Mouse (Mus musculus) liver (tissue): ENCODE data around the gene Gpd1.
"Not testable (repeated sequence)": the region's sequence is repeated elsewhere in the genome, so short reads cannot be mapped to it uniquely, and the experiment has no call there.

Experiments
- DNase-seq: peaks from one replicate; pipeline ENCODE4 v3.0.0-alpha.2; 2020; ENCODE audit warnings: mixed read lengths

Gene Gpd1

DNA sequence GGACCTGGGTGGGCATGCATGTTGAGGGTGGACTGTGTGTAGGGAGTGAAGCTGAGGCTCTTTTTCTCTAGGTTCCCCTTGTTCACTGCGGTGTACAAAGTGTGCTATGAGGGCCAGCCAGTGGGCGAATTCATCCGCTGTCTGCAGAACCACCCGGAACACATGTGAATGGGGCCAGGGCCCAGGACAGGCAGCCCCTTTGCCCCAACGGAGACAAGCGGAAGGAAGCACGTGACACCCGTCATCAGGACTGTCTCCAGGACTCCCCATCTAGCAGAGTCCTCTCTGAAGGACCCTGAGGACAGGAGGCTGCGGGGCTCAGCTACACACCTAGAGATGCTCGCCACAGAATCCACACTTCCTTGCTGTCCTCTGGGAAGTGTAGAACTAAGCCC is 5.8 kb downstream of the Gpd1 start:
- DNase-seq: no peak

DNA sequence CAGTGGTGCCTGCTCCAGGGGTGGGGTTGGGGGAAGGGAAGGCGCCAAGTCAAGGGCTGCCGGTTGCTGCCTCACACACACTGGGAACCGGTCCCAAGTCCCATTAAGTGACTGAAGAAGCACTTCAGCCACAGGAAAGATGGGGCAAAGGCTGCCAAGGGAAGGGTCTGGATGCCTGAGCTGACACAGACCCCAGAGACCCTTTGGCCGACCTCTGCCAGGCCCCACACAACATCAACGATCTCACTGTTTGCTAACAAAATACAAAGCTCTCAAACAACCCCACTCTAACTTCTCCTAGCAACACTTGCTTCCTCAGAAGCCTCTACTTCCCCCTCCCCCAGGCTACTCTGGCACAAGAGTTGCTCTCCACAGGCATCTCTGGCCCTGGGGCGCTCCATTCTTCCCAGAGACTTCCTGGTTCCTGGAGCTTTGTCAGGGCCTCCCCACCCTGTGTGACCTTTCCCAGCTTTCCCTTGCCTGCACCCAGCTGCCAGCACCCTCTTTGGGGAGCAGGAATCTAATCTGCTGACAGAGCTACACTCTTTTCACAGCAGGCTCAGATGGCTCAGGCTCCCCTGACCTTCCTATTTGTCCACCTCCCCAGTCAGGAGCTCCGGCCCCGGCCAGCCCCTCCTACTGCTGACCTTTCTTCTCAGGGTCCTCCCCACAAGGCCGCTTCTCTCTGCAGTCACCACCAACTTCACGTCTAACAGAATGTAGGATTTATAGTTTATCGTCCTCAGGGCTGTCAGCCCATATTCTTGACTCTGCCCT is 6.4 kb downstream of the Gpd1 start:
- peak; percentile 57 for DNase-seq

DNA sequence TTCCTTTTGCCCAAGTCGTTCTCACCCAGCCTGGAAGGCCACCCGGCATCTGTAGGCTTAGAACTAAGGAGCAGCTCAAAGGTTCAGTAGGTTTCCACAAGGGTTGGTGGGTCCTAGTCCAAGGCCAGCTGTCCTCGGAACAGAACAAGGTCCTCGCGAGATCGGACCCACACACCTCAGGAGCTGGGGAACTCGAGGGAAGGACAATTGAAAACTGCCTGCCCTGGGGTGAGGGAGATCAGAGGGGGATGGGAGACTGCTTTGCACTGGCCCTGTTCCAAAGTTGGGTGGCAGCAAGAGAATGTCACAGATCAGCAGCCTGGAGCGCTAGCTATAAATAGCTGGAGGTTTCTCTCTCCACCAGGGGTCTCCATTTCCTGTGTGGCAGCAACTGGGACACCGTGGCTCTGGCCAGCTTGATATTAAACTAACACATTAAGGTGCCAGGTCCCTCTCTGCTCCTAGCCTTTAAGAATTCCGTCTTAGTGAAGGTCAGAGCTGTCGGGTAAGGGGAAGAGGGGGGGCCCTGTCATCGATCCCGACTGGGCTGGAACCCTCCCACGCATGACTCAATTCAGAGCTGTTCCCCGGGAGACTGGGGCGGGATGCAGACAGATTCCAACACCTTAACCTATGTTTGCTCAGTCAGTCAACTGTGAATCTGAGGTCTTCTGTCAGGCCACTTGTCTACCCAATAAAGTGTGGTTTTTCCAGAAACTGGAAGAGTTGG is 7.1 kb downstream of the Gpd1 start:
- peak; percentile 68 for DNase-seq

DNA sequence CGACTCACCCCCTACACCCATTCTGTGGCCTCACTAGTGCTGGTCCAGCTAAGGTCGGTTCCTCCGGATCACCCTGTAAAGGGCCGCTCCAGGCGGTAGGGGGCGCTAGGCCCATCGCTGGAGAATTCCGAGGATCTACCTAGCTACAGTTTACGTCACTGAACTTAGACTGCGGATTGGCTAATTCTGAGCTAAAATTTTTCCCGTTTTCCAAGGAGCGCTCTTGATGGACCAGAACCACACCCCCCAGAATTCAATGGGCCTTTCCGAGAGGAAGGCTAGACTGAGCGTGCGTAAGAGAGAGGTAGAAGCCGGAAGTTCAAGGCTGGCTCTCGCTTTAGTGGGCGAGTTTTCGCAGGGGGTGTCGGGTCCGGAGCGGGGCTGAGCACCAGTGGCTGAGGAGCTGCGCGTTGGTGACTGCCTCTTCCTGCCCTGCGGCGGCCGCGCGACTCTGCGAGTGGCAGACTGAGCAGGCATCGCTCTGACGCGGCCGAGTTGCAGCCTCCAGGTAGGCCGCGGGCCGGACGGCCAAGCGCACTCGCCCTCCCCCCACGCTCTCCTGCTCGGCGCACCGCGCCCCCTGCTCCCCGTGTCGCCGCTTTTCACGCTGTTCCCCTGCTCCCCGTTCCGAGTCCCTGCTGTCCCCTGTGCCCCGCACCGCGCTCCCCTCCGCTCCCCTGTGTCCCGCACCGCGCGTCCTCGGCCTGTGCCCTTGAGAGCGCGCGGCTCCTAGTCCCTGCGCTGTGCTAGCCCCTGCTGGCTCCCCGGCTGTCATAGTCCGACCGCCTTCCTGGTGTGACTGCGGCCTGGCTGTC is 8.2 kb downstream of the Gpd1 start, which contains the start of gene Cox14:
Gene Cox14 (plus strand): TSS at position 278 of the 815 bp plus-strand sequence.
- DNase-seq: peak; percentile 92

DNA sequence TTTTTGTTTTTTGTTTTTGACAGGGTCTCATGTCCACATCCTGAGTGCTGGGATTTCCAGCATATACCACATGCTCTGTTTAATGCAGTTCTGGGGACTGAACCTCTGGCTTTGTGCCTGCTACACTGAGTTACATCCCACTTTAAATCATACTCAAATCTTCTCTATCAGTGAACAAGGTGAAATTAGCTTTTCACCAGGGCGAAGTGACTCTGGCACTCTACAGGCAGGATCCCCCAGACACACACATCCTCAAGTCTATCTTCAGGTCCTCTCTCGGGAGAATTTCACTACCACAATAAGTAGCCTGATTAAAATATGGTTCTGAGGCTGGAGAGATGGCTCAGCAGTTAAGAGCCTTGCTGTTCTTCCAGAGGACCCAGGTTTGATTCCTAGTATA is 9.2 kb downstream of the Gpd1 start:
- DNase-seq: no peak

DNA sequence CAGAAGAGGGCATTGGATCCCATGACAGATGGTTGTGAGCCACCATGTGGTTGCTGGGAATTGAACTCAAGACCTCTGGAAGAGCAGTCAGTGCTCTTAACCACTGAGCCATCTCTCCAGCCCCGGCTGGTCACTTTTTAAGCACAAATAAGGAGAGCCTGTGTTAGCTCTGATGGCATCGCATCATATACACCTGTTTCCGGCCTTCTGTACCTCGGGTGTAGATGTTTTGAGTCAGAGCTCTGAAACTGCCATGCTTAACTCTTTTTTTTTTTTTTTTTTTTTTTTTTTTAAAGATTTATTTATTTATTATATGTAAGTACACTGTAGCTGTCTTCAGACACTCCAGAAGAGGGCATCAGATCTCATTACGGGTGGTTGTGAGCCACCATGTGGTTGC is 9.7 kb downstream of the Gpd1 start:
- DNase-seq: not testable (repeated sequence)

DNA sequence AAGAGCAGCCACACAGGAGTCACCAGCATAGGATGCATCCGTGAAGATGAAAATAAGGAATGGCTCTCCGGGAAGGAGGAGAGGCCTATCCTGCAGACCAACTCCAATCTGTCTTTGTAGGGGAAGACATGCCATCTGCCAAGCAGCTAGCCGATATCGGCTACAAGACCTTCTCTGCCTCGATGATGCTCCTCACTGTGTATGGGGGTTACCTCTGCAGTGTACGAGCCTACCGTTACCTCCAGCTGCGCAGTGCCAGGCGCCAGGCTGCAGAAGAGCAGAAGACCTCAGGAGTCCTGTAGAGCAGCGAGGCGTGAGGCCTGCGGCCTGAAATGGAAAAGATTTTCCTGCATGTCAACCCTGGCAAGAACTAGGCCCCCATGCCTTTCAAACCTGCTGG is 10.2 kb downstream of the Gpd1 start:
- no peak for DNase-seq

DNA sequence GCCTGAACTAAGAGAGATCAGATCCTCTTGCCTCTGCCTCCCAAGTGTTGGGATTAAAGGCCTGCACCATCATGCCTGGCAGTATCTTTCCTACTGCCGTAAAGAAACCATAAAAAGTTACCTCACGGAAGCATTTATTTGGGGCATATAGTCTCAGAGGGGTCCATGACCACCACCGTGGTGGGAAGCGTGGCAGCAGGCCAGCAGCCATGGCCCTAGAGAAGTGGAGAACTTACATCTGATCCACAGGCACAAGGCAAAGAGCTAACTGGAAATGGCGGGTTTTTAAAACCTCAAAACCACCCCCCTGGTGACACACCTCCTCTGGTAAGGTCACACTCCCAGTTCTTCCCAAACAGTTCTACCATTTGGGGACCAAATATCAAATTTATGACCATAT is 10.9 kb downstream of the Gpd1 start:
- no peak for DNase-seq

DNA sequence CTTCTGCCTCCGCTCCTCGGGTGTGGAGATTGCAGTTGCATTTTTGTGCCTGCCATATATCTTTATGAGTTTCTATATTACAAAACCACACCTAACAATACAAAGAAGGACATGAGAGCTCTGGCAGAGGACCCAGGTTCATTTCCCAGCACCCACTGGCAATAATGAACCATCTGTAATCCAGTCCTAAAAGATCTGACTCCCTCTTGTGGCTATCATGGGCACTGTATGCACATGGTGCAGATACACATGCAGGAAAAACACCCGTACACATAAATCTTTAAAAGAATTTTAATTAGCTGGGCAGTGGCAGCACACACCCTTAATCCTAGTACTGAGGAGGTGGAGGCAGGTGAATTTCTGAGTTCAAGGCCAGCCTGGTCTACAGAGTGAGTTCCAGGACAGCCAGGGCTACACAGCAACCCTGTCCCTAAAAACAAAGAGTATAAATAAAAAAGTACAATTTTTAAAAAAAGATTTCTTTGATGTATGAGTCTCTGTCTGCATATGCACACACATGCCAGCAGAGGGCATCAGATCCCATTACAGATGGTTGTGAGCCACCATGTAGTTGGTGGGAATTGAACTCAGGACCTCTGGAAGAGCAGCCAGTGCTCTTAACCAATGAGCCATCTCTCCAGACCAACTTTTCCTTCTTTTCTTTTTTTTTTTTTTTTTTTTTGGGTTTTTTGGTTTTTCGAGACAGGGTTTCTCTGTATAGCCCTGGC is 11.9 kb downstream of the Gpd1 start:
- no peak for DNase-seq

DNA sequence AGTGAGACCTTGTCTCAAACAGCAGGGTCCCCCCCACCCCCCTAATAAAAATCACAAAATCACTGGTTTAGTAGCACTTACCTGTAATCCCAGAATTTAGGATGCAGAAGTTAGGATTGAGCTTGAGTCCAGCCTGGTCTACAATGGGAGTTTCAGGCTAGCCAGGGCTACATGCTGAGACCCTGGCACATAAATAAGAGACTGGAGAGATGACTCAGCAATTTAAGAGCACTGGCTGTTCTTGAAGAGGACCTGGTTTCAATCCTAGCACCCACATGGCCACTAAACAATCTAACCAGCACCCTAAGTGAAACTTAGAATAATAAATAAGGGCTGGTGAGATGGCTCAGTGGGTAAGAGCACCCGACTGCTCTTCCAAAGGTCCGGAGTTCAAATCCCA is 13.9 kb downstream of the Gpd1 start:
- DNase-seq: no peak

DNA sequence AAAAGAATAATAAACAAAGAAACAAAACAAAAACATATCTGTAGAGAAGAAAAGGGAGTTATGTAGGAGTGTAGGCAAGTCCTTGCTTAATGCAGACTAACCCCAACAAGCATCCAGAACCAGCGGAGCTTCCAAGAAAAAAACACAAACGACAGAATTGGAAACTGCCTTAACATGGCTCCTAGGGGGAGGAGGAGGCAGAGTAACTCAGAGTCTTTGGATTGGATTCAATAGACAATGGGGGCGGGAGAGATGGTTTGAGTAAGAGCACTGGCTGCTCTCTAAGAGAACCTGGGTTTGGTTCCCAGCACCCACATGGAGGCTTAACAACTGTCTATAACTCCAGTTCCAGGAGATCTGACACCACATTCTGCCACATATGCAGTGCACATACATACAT is 14.4 kb downstream of the Gpd1 start:
- no peak for DNase-seq

DNA sequence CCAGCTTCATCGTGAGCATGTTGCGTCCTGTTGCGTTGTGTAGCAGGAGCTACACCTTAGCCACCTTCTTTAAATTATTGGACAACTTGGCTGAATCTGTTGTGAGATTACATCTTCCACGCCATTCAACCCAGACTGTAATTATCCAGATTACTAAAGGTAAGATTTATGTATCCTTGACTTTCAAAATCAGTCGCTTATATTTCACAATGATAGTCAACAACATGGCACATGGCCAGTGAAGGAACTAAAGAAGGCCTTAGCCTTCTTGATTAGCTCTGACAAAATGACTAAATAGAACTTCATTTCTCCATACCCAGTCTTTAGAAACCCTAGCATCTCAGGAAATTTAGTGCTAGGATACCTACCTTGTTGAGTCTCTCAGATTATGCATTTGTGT is 15.9 kb downstream of the Gpd1 start:
- no peak for DNase-seq

DNA sequence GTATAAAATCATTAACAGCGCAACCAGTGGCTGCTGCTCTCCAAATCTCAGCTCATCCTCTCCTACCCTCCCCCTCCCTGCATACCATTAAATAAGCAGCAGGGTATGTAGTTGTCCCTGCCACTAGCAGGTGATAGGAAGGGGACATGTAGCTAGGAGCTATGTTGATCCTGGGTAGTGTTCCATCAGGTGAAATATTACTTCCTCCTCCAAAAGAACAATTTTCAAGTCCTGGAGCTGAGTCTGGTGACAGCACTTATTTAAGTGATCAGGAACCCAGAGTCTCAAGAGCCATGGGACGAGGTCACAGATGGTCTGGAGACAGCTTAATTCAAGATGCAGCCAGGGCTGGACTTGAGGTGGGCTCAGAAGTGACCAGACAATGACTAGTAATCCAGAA is 18.3 kb downstream of the Gpd1 start:
- no peak for DNase-seq

DNA sequence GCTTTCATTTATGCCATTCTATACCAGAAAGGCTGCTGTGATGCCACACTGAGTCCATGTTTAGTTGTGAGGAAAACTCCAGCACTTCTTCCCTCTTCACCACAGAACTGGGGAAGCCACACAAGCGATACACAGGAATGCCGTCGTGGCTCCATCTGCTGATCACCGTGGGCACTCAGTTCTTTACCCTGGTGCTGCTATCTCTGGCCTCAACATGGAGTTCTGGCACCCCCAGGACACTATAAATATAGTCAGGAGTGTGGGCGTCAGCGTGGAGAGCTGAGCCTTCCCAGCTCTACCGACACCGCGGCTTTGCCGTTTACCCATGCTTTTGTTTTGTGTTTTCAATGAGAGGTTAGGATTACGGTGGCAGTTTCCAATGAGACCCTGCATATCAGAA is 19.4 kb downstream of the Gpd1 start:
- DNase-seq: no peak

DNA sequence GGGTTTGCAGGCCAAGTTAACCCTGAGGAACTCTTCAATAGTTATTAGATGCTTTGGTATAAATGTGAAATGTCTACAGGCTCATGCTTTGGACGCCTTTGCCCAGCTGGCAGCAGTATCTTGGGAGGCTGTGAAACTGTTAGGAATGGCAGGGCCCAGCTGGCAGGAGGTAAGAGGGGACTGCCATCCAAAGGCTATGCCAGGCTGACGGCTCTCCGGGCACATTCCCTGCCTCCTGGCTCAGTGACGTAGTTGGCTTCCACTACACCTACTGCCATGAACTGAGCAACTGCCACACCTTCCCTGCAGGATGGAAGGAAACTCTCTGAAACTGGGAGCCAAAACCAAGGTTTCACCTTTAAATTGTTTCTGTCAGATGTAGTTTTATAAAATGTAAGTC is 22.9 kb downstream of the Gpd1 start:
- DNase-seq: no peak

DNA sequence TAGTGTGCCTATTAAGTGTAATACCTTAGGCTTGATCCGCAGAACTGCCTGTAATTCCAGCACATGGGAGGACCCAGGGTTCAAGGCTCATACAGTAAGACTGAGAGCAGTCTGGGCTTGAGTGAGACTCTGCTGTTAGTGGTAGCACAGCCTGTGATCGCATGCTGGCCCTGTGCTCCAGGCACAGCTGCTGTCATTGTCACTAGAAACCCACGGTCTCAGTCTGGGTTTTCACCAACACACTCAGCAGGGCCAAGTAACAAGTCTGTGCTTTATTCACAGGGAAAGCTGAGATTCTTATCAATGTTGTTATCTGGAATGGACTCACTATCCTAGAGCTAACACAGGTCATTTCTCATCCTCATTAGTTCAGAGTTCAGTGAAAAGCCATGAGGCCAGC is 36.9 kb downstream of the Gpd1 start:
- no peak for DNase-seq

DNA sequence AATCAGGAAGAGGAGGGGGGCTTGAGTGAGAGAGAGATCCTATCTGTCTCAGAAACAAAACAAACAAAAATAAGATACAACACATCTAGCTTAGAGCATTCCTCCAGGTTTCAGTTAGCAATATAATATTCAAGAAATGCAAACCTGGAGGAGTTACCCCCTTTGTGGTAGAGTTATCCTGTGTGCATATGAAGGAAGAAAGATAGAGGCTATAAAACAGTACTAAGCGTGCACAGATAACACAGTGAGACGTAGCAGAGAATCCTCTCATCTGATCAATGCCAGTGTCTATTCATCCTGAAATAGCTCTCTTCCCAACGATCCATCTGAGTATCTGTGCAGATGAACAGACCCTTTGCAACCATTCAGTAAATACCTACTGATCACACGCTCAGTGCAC is 50.2 kb downstream of the Gpd1 start:
- DNase-seq: no peak

DNA sequence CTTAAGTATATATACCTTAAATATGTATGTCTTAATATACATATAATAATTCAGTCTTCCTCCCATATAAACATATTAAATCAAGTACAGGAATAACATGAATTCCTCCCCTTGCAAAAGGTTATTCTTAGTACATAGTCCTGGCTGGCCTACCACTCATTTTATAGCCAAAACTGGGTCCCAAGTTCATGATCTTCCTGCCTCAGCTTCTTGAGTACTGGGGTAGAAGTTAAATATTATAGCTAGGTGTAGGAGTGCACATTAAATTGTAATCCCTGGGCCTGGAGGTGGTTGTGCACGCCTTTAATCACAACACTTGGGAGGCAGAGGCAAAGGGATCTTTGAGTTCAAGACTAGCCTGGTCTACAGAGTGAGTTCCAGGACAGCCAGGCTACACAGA is 51.4 kb downstream of the Gpd1 start:
- DNase-seq: no peak

DNA sequence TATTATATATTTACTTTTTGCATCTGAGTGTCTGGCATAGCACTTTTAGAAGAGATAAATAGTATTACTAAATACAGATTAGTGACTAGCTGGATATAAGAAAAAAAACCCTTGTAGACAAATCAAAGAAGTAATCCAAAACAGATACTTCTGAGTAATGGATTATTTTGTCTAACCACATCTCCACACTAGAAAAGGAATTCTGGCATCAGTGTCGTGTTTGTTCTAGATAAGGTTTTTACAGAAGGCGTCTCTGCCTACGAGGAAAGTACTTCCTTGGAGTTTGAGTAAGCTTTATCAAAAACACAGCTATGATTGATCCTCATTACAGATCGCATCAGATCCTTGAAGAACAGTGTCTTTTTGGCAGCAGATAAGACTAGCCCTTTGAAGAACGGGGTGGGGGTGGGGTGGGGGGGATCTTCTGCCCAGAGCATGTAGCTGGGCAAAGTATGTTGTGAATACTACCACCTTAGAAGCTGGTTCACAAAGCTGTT is 53.7 kb downstream of the Gpd1 start:
- no peak for DNase-seq

DNA sequence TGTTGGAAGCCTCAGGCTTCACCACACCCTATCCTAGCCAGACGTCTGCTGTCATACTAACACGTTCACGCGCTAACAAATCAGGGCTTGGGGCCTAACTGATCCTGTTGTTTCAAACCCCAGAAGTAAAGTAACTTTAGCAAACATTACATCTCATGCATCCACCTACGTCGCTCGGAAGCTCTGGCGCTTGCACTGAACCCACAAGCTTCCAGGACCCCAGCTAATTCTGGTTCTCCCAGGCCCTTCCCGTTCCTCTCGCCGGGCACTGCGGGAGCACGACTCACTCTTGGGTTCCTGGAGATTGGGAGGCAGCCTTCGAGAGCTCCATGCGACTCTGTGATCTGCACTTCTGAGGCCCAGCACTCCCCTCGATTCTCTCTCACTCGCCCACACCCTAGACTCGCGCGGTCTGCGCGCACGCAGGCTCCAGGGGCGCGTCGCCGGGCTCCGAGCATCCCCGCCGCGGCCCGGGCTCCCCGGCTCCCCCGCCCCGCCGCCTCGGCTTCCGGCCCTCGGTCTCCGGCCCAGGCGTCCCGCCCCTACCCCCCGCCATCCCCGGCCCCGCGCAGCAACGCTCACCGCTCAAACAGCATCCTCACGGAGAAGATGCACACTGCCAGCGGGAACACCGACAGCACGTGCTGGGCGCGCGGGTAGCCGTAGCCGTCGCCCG is 54.4 kb downstream of the Gpd1 start:
- no peak for DNase-seq

DNA sequence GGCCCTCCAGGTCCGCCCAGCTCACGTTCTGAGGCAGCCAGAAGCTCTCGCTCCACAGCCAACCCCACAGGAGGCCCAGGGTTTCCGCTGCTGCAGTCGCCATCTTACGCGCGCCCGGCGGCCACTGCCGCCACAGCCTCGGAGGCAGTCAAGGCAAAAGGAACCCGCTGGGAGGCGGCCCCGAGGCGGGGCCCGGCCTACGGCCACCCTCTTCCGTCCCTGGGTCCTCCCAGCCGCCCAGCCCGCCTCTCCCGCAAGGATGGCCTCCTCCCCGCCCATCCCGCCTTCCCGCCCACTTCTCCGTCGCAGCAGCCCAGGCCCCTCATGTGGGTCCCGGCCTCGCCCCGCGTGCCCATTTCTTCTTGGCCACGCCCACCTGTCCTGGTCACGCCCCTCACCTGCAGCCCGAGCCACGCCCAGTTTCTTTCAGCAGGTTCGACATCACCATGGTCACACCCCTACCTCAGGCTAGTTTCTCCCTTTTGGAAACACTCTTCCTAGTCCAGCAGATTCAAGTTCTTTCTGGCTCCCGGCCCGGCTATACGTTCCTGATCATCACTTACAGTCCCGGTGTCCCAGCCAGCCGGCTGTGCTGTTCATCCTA is 55.1 kb downstream of the Gpd1 start:
- DNase-seq: peak; percentile 86

DNA sequence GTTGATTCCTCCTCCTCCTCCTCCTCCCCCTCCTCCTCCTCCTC is 55.4 kb downstream of the Gpd1 start, which contains the start of gene Cers5:
Gene Cers5 (minus strand): TSS at position 5 of the 44 bp plus-strand sequence.
- not testable (repeated sequence) for DNase-seq
